Mouse (Mus musculus): Measurements from ENCODE around the gene Tysnd1. TPM values are rescaled to one million over a fixed set of nuclear protein-coding genes. Genes with fewer than 3 reads are reported as not detected.

Tysnd1 gene
- total RNA-seq (2021) = 10 to 100 TPM; 27.7 to 27.9 TPM
- long read RNA-seq, experiment 1, transcript Tysnd1-201 (4 exons, 2,286 nt) = major isoform, 80 of 91 reads
- long read RNA-seq, experiment 1, partial matches to known transcripts = 4 of 91 reads
- long read RNA-seq, experiment 1, other reads (novel, unspliced or antisense) = 4 of 91 reads
- long read RNA-seq, experiment 2, transcript Tysnd1-201 (4 exons, 2,286 nt) = major isoform, 88 of 91 reads
- long read RNA-seq, experiment 2, partial matches to known transcripts = 2 of 91 reads
- long read RNA-seq, experiment 2, other reads (novel, unspliced or antisense) = 1 of 91 reads

DNA sequence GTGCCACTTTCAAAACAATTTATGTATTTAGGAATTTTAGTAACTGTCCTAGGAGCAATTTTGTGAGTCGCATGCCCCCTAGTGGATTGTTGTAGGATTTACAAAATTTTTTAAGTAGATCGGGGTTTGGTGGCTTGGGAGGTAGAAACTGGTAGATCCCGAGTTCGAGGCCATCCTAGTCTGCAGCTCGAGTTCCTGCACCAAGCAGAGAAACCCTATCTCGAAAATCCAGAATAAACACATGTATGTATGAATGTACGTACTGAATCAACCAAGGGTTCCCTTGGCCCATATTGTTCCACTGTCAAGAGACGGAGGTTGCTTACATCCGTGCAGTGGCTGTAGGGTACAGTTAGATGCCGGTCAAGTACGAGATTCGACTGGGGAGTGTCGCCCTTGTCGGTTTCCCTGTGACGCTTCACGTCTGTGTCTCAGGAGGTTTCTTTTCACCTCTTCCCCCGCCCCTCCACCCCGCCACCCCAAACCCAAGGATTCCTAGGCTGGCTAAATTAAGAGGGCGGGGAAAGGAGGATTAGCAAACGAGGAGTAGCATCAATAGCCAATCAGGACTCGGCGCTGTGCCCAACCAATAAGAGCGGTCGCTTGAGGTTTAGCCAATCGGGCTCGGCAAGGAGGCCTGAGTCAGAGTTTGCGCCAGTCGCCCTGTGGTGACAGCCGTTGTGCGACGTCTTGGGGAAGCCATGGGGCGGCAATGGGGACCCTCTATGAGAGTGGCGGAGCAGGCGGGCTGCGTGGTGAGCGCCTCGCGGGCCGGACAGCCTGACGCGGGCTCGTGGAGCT is at the start of gene Tysnd1:
Gene Tysnd1, plus strand, starts transcription at position 645 of the 801 bp plus-strand sequence.
- peak; percentile 99 for DNase-seq (ENCODE audit: low spot score in 2 of 2)
- intact Hi-C loops (cut with DNase I) = no loop called here

DNA sequence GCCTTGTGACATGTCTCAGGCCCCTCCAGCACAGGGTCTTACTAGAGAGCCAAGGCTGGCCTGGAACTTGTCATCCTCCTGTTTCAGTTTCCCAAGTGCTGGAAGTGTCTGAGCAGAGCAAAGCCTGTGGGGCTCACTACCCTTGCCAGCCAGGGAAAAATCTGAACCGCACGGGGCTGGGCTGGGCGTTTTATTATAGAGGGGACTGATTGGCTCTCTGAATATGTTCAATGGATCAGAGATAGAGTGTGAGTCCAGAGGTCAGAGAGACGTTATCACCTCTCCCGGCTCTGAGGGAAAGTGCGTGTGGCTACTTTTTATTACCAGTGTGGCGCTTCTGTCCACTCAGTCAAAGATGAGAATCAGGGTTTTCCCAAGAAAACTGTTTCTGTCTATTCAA is 48.8 kb upstream of the Tysnd1 start:
- intact Hi-C loops (cut with DNase I) = no loop called here
- no peak for DNase-seq (ENCODE audit: low spot score in 2 of 2)

DNA sequence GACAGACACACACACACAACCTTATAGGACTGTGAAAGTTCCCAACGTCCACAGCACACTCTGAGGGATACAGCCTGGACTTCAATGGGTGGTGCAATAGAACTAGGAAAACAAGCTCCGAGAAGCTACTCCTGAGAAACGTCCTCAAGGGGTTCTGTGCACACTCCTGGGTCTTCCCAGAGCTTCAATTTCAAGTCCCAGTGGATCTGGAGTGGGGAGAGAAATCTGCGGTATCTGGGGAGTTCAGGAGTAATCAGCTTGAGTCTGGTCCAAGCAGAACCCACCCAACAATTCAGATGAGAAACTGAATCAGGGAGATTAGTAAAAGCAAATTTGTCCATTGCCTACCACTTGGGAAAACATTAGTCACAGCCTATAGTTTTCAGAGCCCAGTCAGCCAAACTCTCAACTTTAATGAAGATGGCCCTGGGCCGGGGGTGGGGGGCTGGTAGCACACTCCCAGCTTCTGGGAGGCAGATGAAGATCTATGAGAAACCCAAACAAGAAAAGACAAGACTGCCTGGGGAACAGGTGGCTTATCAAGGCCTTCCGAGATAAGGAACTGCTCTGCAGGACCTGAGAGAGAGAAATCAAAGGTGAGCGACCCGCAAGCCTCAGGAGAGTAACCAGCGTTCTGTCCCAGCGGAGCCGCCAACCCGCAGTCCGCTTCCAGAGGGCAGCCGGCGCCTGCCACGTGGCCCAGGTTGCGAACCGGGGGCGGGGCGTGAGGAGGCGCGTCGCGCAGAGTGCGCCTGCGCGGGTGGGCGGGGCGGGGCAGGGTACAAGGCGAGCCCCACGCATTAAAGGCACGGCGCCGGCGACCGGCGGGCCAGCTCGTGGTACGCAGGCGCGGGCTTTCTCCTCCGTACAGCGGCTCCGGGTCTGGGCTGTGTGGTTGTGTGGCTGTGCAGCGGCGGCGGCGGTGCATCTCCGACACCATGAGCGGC is 47.3 kb upstream of the Tysnd1 start, which contains the start of gene Ppa1:
Gene Ppa1, plus strand, starts transcription at position 763 of the 947 bp plus-strand sequence.
- DNase-seq (ENCODE audit: low spot score in 2 of 2) = peak; percentile 71 to 88
- intact Hi-C loops (cut with DNase I) = no loop called here

DNA sequence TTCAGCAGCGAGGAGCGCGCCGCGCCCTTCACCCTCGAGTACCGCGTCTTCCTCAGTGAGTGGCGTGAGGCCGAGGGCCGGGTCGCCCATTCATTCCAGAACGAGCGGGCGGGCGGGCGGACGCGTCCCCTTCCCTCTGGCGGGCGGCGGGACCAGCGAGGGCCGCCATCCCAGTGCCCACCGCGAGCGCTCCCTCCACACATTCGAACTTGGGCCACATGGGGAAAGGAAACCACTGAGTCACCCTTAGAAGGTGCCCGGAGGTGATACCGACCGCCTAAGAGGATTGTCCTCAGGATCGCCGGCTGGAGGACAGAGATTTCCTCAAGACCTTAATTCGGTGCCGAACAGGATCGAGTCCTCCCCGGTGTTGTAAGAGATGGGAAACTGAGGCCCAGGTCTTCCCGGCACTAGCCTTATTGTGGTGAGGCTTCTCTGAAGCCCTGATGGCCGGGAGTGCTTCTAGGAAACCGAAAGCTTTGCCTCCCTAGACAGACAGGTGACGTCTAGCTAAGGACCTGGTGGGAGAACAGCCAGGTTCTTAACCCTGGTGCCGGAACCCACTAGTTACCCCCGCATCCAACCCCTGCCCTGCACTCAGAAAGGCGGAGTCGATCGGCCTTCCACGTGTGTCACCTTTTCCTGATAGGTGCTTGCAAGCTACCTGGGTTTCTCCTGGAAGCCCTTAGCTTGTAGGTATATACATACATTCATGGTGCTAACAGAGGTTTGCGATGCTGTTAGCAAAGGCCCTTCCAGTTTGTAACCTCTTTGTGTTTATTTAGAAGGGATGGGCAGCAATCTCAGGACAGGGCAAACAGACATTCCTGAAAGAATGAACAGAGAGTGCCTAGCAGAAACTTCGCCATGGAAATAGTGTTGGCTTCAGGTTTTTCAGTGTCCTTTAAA is 46.3 kb upstream of the Tysnd1 start:
- intact Hi-C loops (cut with DNase I) = no loop called here
- DNase-seq (ENCODE audit: low spot score in 2 of 2) = no peak

DNA sequence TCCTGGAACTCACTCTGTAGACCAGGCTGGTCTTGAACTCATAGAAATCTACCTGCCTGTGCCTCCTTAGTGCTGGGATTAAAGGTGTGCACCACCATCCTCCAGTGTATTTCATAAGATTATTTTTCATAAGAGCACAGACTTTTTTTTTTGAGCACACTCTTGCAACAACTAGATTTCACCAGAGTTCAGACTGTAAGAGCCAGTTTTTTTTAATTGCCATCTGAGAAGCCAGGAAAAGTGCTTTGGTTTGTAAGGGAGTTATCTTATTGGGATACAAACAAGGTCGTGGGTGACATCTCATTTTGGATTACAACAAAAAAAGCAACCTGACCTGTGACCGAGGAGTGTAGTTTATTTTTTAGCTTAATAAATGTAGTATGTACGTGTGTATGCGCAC is 41.2 kb upstream of the Tysnd1 start:
- DNase-seq (ENCODE audit: low spot score in 2 of 2) = no peak
- intact Hi-C loops (cut with DNase I) = no loop called here

DNA sequence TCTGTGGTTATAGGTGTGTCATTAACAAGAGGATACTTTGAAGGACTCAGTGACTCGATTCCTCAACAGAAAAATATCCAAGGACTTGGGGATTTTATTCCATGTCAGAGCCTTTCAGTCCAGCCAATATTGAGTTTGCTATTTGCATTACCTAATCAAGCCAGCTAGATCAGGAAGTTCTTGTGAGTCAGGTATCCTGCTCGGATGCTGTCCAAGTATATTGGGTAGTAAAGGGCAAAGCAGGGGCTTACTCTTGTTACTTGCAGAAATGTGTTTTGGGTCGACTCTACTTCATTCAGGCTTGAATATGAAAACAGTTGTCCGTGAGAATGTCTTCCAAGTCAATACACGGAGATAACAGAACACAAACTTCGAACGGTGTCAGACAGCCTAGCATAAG is 40.6 kb upstream of the Tysnd1 start:
- intact Hi-C loops (cut with DNase I) = loop anchor here (5.0 kb wide), 1 partner anchor 312 kb away; no protein-coding TSS in a partner anchor
- no peak for DNase-seq (ENCODE audit: low spot score in 2 of 2)

DNA sequence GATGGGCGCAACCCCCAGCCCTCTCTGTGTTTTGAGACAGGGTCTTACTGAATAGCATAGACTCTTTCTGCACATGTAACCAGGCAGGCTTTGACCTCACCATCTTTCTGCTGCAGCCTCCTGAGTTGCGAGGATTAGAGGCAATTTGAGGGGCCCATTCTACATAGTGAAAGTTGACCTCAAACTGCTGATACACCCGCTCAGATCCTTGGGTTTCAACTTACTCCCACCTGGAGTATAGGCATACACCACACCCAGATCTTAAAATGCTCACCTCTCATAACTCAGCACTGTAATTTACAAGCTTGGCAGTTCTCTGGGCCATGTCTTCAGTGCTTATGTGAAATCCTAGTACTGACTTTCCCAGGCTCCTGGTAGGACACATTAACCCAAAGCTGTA is 40.1 kb upstream of the Tysnd1 start:
- DNase-seq (ENCODE audit: low spot score in 2 of 2) = no peak
- intact Hi-C loops (cut with DNase I) = loop anchor here (5.0 kb wide), 1 partner anchor 313 kb away; no protein-coding TSS in a partner anchor

DNA sequence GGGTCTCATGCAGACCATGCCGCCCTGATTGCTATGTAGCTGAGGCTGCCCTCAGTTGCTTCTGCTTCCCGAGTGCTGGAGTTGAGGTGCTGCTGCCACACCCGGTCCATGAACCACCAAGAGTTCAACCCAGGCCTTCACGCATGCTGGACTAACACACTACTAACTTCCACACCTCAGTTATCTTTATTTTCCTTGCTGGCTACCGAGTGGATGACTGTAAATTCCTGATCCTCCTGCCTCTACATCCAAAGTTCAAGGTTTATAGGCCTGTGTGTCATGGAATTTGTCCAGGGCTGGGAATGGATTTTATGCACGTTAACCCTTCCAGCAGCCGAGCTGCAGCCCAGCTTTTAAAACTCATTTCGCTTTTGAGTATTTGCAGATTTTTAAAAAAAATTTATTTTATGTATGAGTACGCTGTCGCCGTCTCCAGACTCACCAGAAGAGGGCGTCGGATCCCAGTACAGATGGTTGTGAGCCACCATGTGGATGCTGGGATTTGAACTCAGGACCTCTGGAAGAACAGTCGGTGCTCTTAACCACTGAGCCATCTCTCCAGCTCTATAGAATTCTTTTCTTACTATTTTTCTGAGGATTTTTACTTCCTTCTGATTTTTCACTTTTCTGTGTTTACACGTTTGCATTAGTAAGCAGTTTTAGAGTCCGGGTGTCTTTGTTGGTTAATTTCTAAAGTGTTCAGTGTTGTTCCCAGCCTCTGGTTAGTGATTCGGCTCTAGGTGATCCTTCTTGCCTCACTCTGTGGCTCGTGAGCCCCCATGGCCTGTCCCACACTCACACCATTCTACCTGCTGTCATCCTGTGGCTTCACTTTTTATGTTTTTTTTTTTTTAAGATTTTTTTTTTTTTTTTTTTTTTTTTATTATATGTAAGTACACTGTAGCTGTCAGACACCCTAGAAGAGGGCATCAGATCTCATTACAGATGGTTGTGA is 38.1 kb upstream of the Tysnd1 start:
- intact Hi-C loops (cut with DNase I) = loop anchor here (5.0 kb wide), 1 partner anchor 315 kb away; no protein-coding TSS in a partner anchor
- no peak for DNase-seq (ENCODE audit: low spot score in 2 of 2)

DNA sequence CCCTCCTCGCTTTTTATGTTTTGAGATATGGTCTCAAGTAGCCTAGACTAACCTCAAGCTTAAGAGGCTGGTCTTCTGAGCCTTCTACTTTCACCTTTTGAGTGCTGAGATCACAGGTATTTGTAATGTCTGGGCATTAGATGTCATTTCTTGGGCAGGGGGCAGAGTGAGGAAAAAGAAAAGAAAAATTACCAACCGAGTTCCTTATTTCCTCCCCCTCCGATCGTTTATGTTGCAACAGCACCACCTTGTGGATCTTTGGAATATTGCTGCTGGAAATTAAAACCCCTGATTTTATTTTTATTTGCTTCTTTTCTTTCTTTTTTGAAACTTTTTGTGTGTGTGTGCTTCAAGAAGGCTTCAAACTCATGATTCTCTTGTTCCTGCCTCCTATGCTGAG is 37.3 kb upstream of the Tysnd1 start:
- intact Hi-C loops (cut with DNase I) = loop anchor here (1.0 to 5.0 kb wide), 3 partner anchors 55 to 316 kb away; no protein-coding TSS in a partner anchor
- peak in 1 of 2 experiments; percentile 23 for DNase-seq (ENCODE audit: low spot score in 2 of 2)

DNA sequence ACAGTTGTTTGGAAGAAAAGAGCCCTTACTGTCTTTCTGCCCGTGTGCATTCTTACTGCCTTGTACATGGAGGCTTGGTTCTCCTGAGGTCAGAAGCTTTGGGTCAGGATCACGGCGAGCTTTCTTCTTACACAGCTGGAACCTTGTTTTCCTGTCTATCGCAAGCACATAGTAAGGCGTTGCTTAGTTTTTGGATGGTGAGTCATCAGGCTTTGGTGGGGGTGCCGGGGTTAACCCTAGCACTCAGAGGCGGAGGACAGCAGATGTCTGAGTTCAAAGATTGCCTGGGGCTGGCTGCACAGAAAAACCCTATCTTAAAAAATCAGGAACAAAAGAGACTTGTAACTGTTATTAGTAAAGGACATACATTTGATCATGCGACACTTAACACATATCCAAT is 33.4 kb upstream of the Tysnd1 start:
- no peak for DNase-seq (ENCODE audit: low spot score in 2 of 2)
- intact Hi-C loops (cut with DNase I) = loop anchor here (2.0 kb wide), 1 partner anchor 51 kb away; no protein-coding TSS in a partner anchor

DNA sequence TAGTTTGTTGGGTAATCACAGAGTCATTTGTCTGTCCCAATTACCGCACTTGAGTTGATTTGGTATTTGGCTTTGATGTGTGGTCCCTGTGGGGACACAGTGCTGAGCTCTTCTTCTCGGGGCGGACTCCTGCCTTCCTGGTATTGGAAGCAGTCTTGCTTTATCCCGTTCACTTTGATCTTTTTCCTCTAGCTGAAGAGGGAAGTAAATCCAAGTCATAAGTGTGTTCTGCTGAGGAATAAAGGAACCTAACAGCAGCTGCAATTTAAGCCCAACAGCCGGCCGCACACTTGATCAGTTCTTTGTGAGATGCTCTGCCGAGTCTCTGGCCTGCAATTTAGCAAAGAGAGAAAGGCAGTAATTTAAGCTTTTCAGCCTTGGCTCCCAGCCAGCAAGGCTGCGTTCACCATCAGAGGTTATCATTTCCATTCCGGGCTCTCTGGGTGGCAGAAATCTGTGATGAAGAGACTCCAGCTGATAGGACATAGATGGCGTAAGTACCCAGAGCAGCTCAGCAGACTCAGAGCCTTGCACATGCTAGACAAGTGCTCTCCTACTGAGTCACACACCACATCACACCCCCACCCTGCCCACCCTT is 32.8 kb upstream of the Tysnd1 start:
- DNase-seq (ENCODE audit: low spot score in 2 of 2) = peak in 1 of 2 experiments; percentile 42
- intact Hi-C loops (cut with DNase I) = no loop called here

DNA sequence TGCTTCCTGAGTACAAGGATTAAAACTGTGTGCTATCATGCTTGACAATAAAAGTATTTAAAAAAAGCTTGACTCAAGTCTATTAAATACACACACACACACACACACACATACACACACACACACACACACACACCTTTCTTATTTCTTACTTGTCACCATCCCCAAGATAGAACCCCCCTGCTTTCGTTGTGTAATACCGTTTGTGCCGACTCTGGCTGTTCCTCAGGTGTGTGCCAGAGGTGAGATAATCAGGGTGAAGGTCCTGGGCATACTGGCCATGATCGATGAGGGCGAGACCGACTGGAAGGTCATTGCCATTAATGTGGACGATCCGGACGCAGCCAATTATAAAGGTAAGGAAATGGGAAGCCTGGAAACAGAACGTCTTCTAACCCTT is 30.2 kb upstream of the Tysnd1 start:
- intact Hi-C loops (cut with DNase I) = no loop called here

DNA sequence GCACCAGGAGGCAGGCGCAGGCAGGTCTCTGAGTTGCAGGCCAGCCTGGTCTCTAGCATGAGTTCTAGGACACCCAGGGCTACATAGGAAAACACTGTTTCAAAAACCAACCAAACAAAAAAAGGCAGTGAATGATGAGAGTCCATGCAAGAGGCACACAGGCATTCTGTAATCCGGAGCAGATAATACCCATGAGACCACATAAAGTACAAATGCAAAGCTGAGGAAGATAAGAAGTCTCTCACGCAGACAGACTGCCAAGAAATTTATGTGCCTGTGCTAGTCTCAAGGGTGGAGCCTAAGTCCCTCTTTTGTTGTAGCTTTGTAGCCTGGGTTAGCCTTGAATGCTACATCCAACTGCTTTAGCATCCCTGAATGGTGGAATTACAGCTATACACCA is 29.7 kb upstream of the Tysnd1 start:
- intact Hi-C loops (cut with DNase I) = no loop called here
- DNase-seq (ENCODE audit: low spot score in 2 of 2) = no peak

More for the DNA sequence above, 30.2 kb upstream of the Tysnd1 start:
- no peak for DNase-seq (ENCODE audit: low spot score in 2 of 2)

DNA sequence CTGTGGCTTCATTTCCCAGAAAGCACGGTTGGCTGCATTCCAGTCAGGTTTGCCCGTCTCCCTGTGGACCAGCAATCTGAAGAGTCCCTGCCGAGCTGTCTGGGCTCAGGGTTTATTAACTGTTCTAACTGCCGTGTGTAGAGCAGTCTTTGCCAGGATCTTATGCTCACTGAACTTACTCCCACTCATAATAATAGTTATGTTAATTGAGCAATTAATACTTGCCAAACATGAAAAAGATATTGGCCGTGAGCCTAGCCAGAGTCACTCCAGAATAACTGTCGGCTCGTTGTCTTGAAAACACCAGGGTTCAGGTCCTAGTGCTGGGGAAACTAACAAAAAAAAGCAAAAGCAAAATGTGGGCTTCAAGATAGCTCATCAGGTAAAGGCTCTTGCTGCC is 26.0 kb upstream of the Tysnd1 start:
- no peak for DNase-seq (ENCODE audit: low spot score in 2 of 2)

DNA sequence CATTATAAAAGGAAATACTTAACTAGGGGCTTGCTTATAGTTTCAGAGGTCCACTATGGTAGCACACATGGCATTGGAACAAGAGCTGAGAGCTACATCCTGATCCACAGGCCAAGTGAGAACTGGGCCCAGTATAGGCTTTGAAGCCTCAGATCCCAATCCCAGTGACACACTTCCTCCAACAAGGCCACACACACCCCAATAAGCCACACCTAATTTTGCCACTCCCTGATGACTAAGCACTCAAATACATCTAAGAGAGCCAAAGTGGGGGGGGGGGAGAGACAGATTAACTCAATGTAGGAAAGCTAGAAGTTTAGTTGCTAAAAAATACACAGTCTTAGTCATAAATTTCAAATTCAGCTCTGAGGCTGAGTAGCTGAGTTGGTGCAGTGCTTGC is 25.4 kb upstream of the Tysnd1 start:
- intact Hi-C loops (cut with DNase I) = no loop called here
- no peak for DNase-seq (ENCODE audit: low spot score in 2 of 2)

More for the DNA sequence above, 26.0 kb upstream of the Tysnd1 start:
- intact Hi-C loops (cut with DNase I) = no loop called here

DNA sequence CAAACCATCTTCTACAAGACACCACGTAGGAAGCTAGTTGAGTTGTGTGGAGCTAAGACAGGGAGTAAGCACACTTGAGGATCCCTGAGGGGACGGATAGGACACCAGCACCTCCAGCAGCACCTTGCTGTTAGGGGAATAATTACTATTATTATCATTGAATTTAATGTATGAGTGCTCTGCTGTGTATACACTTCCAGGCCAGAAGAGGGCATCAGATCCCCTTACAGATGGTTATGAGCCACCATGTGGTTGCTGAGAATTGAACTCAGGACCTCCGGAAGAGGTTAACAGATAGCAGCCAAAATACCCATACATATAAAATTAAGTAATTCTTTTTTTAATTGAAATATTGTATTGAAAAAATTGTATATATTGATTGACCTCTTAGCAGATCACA is 24.6 kb upstream of the Tysnd1 start:
- DNase-seq (ENCODE audit: low spot score in 2 of 2) = no peak
- intact Hi-C loops (cut with DNase I) = no loop called here

DNA sequence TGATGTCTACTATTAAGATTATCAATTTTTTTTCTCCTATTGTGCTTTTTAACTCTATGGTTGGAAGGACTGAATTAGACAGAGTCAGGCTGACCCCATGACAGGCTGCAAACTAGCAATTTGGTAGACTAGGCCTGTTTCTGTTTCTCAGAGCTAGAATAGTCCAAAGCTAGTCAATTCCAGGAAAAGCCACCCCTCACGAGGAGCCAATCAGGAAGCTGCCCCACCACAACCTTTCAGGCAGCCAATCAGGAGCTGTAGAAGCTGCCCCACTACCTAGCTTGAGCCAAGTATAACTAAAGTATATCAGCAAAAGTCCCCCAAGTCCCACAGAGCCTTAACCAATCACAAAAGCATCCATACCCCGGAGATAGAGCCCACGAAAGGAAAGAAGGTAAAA is 19.4 kb upstream of the Tysnd1 start:
- intact Hi-C loops (cut with DNase I) = no loop called here

More for the DNA sequence above, 19.4 kb upstream of the Tysnd1 start:
- no peak for DNase-seq (ENCODE audit: low spot score in 2 of 2)
